Mouse (Mus musculus) urinary bladder, postnatal 10 days (tissue): Measurements from ENCODE around the gene Cxcl16.
"Not testable (repeated sequence)": the region's sequence is repeated elsewhere in the genome, so short reads cannot be mapped to it uniquely, and the experiment has no call there.

Source experiments
- DNase-seq: peaks from one replicate; pipeline ENCODE4 v3.0.0; 2022; ENCODE audit warnings: low spot score

Gene Cxcl16

DNA sequence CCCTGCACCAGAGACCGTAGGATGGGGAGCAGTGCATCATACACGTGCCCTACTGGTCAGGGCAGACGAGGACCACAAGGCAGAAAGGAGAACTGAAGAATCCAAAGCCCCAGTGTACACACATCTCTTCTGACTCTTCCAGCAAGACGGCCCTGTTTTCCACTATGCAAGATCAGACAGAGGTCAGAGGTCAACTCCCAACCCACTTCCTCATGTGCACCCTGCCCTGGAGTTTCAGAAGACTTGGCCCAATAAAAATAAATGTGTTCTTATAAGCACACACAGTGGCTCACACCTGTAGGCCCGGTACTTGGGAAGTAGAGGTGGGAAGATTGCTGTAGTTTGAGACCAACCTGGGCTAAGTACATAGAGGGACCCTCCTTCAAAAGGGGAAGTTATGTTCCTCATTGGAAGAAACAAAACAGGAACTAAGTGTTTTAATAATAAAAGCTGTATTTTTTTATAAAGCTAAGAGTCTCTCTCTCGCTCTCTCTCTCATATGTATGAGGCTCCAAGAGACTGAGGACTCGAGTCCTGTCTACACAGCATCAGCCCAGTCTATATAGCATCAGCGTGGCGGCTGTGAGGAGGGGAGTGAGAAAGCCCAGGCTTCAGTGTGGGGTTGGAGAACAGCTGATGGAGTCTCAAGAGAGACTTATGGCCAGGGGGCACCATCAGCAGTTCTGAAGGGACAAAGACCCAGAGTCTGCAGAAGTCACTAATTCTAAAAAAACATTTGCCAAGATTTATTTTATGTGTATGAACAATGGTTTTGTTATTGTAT is 6.3 kb downstream of the Cxcl16 start:
- DNase-seq, result no peak

DNA sequence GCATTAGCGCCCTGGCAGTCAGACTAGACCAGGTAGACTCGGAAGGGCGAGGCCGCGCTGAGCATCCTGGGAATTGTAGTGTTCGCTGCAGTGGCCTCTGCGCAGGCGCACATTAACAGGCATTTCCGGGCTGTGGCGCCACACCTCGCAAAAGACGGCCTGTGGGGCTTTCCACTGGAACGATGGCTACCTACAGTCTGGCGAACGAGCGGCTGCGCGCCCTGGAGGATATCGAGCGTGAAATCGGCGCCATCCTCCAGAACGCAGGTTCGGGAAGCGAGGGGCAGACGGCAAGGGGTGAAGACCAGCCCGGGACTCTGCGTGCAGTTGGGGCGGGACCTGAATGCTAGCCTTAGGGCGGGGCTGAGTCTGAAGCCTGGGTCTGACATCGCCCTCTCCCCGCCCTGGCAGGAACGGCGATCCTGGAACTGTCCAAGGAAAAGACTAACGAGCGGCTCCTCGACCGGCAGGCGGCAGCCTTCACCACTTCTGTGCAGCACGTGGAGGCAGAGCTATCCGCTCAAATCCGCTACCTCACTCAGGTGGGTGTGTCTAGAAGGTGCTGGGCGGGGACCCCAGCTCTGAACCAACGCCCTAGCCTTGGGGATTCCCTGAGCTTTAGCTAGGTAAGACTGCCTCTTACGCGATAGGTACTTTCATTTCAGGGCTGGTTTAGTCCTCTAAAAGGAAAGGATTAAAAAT is 7.8 kb downstream of the Cxcl16 start, which contains the start of gene Med11:
Med11 (plus strand) TSS at position 123 of the 702 bp plus-strand sequence.
- peak; percentile 88 for DNase-seq

DNA sequence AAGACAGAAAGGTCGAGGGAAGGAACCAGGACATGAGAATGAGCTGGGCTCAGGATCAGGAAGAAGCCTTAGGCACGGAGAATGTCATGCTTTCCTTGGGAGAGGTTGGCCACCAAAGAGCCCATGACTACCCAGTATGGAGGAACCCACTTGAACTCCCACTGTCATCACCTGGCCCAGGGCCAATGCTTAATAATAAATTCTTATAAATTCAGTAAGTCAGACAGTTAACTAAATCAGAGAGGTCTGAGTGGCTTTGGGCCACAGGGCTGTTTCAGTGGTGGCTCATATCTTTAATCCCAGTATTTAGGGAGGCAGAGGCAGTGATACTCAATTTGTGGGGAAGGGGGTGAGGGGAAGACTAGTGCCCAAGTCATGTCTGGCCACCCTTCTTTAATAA is 8.9 kb downstream of the Cxcl16 start:
- no peak for DNase-seq

DNA sequence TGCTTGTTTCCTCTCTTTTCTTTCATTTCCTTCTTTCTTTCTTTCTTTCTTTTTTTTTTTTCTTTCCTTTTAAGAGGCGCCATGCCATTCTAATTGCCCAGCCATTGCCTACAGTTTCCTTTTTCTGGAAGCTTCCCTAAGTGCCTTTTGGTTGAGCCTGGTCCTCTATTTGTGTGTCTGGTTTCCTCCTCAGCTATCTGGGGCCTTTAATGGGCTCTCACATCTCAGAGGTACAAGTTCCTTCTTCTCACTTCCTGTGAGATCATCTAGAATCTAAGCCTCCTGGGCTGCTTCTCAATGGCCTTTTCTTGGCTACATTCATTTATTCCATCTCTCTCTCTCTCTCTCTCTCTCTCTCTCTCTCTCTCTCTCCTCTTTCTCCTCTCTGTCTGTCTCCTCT is 12.4 kb downstream of the Cxcl16 start:
- no peak for DNase-seq

DNA sequence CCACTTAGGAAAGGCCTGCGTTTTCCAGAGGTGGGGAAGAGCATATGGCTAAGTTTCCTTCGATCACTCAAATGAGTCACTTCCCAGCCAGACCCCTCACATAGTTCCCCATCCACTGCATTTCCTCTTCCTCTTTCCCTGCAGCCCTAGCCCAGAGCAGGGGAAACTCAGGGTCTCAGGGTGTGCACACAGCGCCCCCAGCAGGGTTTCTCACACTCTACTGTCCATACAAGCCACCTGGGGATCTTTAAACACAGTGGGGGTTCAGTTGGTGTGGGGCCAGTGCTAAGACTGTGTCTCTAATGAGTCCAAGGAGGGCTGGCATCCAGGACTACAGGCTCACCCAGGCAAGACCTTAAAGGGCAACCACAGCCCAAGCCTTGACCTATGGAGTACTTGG is 13.0 kb downstream of the Cxcl16 start:
- DNase-seq, result no peak

DNA sequence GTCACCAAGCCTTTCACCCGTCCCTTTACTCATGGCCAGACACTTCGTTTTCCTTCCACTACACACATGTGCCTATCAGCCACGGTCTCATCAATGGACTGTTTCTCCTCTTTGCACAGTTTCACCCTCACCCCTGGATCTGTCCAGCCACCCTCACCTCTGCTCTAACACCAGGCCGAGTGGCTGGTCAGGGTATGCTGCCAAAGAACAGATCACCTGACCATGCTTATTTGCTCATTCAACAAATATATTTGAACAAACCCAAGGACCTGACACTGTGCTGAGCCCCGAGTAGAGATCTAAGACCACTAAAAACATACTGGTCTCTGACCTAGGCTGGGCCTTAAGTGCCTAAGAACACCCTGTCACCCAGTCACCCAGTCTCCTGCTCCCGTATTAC is 15.1 kb downstream of the Cxcl16 start:
- no peak for DNase-seq

DNA sequence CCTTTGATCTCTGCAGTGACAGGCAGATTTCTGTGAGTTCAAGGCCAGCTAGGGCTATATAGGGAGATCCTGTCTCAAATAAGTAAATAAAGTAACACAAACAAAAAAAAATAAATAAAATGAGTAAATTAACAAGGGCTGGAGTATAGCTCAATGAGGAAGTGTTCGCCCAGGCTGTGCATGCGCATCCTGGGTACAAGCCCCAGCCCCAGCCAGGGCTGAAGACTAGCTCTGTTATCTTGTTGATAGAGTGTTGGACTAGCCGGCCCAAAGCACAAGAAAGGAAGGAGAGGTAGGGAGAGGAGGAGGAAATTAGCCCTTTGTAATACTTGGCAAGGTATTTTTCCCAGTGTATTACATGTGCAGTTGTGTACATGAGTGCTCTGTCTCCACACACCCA is 15.8 kb downstream of the Cxcl16 start:
- no peak for DNase-seq

DNA sequence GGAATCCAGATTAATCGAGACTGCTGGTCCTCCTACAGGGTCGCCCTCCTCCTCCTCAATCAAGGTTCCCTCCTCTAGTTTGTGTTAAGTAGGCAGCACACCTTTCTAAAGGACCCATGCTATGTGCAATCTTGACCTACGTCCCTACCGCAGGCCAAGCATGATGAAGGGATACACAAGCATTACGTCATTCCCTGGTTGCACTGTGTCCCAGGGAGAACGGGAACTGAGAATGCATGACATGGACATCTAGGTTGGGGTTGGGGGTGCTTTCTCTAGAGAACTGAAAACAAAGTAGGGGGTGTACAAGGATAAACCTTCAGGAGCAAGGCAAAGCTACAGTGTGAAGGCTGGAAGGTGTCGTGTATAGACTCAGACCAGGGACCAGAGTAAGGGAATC is 17.9 kb downstream of the Cxcl16 start:
- no peak for DNase-seq

DNA sequence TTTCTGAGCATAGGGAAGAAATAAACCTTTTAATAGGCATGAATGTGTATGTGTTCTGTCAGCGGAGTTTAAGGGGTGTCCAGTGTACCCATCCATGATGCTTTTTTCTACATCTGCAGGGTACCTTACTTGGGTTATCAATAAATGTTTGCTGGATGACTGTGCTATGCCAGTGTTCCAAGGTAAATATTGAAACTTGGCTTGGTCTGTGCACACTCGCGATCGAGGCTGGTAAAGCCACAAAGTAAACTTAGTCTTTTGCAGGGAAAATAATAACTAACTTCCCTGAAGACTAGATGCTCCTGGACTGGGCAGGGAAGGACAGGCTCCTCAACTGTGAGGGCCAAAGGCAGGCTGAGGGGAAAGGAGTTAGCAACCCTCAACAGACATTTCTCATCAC is 19.1 kb downstream of the Cxcl16 start:
- no peak for DNase-seq

DNA sequence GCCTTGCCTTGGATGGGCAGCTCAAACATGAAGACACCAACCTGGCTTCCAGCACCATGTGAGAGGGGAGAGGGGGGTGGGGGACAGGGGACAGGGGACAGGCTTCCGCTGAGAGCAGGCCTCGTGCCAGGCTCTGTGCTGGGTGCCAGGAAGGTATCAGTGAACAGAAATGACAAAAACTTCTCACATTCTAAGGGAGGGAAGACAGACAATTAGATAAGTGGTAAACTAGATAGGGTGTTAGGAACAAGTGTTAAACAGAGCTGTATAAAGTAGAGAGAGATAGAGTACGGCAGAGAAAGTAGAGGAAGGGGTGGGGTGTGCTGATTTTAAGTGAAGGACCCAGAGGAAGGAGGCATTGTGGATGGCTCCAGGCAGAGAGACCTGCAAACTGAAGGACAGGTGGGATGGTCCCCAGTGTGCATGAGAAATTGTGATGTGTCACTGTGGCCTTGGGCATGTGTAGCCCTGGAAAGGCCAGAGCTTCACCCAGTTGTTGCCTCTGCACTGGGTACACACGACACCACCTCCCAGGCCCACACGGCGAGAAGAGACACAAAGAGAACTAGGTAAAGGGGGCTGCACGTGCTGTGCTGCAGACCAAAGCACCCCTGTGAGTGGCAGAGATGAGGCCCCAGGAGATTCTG is 20.9 kb downstream of the Cxcl16 start:
- no peak for DNase-seq

DNA sequence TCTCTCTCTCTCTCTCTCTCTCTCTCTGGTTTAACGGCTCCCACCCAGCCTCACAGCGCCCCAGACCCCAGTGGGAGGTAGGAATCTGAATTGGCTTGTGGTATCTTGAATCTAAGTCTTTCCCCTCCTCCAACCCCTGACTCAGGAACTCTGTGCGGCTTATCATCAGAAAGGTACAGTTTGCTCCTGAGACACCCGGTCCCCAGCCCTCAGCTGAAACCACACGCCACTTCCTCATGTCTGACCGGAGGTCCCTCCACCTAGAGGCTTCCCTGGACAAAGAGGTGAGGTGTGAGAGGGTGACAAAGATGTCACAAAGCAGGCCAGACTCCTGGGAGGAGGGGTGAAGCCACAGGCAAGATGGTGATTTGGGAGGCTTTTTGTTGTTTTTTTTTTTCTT is 22.4 kb downstream of the Cxcl16 start:
- no peak for DNase-seq

DNA sequence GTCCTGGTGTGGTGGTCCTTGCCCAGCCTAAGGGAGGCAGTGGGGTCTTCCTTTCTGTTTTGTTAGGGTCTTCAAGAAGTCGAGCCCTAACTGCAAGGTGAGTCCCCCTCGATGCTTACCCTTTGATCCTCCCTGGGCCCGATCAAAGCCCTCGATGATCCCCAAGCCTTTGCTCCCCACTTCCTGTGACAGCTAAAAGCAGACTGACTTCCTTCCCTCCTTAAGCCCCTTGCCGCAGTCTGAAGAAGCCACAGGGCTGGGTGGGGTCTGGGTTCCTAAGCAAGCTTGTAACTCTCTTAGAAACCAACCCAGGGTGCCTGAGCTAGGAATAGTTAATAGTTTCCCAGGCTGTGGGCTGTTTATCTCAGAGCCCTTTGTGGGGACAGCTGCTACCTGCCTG is 24.3 kb downstream of the Cxcl16 start:
- no peak for DNase-seq

DNA sequence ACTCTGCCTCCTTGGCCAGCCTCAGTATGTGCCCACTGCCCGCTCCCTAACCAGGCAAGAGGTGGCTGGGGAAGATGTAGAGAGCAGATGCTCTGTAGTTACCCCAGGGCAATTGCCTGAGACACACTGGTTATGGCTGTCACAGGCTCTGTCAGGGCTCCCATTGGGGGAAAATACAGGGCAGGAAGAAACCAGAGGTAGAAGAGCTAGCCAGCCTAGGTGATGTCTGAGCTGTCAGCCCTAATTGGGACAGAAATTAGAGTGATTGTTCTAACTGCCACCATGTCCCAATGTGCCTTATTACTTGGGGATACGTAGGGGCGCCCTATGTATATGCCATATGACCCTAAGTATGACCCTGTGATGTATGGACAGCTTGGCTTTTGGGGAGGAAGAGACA is 25.8 kb downstream of the Cxcl16 start:
- no peak for DNase-seq

DNA sequence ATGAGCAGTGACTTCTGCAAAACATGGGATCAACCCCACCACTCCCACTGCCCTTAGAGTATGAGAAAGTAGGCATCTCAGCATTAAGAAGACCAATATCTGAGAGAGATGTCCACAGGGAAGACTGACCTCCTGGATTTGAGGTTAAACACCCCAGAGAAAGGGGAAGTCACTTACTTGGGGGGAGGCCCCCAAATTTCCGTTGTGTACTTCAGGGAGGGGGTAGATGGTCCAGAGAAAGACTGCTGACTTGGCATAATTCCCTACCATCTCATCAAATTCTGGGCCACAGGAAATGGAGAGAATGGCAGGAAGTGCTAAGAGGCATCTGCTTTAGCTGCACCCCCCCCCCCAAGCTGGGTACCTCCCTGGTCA is 26.2 kb downstream of the Cxcl16 start:
- no peak for DNase-seq

DNA sequence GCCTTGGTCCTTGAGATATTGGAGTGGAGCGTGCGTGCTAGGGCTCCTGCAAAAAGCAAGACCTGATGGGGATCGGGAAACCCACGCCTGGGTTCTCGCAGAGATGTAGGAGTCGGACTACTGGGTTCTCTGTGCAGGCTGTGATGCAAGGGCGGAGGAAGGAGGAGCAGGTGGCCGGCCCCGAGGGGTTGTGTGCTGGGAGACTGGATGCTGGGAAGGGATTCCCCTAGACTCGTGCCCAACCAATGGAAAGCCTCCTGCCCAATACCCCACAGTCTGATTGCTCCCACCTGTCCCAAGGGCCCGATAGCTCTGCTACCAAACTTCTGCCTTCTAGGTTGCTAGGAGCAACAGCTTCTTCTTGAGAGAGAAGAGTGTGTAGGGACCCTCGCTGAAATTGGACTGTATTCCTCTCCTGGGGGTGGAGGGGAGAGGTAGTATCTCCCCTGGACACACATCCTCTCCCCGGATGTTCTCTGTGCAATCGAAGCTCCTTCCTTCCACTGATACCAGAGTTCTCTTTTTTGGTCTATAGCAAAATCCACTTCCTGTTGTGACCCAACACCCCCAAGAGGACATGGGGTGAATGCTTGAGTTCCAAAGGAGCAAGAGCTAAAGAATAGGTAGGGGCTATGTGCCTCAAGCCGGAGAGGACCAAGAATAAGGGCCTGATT is 26.8 kb downstream of the Cxcl16 start:
- DNase-seq, result no peak

DNA sequence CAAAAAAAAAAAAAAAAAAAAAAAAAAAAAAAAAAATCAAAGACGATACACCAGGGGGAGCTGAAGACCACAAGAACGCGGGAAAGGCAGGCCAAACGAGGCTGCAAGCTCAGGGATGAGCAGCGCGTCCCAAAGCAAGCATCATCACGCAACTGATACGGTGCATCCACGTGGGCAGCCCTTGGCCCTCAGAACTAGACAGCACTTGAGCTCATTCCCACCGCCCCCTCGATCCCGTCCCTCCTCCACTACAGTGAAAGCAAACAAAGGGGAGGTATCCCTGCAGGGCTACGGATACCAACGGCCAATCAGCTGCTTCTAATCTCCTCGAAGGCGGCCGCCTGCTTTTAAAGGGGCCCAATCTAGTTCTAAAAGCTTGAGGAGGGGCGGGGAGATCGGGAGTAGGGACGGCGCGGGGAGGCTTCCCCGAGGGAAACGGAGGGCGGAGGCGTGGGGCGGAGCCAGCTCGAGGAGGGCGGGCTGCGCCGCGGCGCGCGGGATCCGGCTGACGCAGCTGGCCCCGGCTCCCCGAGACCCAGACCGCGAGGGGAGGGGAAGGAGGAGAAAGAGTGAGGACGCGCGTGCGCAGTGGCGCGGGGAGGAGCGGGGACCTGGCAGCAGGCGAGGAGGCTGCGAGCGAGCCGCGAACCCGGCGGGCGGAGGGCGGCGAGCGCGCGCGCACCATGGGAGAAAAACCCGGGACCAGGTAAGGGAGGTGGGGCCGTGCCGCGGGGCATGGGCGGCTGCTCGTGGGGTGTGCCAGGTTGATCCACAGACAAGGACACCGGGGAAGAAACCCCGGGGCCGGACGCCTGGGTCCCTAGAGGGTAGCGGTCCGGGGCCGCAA is 27.5 kb downstream of the Cxcl16 start, which contains the start of gene Arrb2:
Arrb2 (plus strand) TSS at position 588 of the 847 bp plus-strand sequence.
- peak; percentile 95 for DNase-seq

DNA sequence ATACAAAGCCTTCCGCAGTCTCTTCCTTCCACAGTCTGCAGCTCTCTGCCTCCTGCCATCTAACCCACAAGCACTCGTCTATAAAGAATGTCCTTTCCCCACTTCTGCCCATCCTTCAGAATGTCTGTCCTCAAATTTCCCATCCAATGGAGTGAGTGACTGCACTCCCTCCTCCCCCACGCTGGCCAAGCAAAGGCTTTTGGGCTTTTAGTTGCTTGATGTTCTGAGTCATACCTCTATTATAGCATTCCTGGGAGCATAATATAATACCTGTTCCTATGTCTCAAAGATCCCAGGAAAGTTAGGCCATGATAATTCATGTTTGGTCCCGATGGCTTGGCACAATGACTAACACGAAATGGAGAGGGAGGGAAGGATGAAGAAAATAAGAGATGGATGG is 28.2 kb downstream of the Cxcl16 start:
- DNase-seq, result no peak

DNA sequence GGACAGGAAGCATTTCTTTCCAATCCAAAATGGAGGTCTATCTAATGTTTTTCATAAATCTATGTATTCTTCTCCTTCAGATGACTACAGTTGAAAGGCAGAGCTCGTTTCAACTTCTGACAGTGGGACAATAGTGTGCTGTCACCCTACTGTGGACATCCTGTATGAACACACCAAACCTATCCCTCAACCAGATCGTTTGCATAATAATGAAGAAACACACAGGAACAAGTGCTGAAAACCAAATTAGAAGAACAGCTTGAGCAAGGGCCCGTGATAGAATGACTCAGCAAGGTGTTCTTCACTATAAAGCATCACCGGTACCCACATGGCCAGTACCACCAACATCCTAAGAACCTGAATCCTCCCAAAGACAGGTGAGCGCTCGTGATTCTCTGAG is 33.2 kb downstream of the Cxcl16 start:
- DNase-seq, result not testable (repeated sequence)

DNA sequence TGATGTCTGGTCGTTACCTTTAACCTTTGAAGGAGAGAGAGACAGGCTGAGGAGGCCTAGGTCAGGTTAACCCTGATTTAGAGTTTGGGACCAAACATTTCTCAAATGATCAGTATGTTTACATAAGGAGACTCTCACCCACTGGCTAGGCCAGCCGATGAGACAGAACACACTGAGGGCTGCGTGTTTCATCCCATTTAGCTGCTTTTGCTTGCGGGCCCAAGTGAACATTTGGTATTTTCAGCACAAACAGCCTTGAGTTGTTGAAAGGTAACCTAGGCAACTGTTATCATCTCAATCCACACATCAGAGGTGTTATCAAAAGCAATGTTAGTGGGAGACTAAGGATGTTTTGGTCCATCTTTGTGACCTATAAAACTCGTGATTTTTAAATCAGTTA is 40.3 kb downstream of the Cxcl16 start:
- DNase-seq, result no peak

DNA sequence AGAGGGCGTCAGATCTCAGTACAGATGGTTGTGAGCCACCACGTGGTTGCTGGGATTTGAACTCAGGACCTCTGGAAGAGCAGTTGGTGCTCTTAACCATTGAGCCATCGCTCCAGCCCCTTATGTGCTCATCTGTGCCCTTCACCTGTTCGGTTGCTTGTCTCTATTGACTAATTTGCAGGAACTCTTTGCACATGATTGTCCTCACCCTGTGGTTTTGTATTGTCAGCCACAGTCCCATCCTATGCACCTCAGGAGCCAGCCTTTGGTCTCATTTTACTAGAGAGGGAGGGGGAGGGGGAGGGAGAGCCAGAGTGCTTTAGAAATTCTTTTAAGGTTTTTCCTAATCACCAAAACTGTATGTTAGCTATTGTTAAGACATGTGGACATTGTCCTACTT is 41.6 kb downstream of the Cxcl16 start:
- no peak for DNase-seq

DNA sequence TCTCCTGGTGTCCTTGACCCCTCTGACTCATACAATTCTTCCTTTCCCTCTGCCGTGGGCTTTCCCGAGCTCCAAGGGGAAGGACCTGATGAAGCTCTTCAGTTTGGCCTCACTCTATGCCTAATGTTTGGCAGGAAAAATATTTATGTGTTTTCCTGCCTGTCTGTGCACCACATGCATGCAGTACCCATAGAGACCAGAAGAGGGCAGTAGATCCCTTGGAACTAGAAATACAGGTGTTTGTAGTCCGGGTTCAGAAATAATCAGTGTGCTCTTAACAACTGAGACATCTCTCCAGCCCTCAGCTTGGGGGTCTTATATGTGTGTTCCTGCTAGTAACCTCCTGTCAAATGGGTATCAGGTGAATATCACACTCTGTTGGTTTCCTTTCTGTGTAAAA is 45.8 kb downstream of the Cxcl16 start:
- no peak for DNase-seq

DNA sequence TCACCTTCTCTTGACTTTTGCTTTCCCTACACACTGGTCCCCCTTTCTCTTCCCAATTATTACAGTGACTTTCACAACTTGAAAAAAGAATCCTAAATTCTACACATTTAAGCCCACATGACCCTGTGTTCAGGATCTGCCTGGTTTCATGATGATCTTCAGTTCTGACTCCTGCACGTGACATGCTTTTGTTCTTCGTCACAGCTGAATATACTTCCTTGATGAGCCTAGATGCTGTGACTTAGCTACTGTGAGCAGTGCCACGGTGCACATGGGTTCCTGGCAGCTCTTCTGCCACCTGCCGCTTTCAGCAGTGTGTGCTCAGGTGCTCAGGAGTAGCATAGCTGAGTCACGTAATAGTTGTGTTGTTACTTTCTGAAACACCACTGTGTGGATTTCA is 47.2 kb downstream of the Cxcl16 start:
- no peak for DNase-seq
